Mouse (Mus musculus) heart, embryonic 15.5 days (tissue): ENCODE measurements at regions not wholly inside any gene's neighbourhood (a gene's known extent, or its start where the extent isn't known, plus 50 kb on each side); places are given as distances from the start of the nearest gene placed in this dataset.
A peak's percentile ranks its signal among the peaks of the same experiment; 100 is the strongest.

ENCODE experiments used
- ATAC-seq: fragments of 200-750 bp; cut with Nextera tagmentation; replicated peaks from 2 replicates; pipeline ENCODE4 v1.8.0; 2017; ENCODE audit warnings: low read depth, moderate TSS enrichment; ENCODE audit not compliant: insufficient number of reproducible peaks, insufficient read depth, low FRiP score
- H3K27ac ChIP-seq: fragments of 300-500 bp; sonication (generic); 2 replicates; pipeline ENCODE4 v1.5.1; 2015; ENCODE audit warnings: mild to moderate bottlenecking, inconsistent platforms
- H3K27me3 ChIP-seq: fragments of 300-500 bp; sonication (generic); 2 replicates; pipeline ENCODE4 v1.6.1; 2015; ENCODE audit warnings: inconsistent platforms
- H3K36me3 ChIP-seq: fragments of 300-500 bp; sonication (generic); 2 replicates; pipeline ENCODE4 v1.6.1; 2015; ENCODE audit warnings: mild to moderate bottlenecking, inconsistent platforms
- H3K4me1 ChIP-seq: fragments of 300-500 bp; sonication (generic); replicated peaks from 2 replicates; pipeline ENCODE4 v1.6.1; 2015; ENCODE audit warnings: inconsistent platforms
- H3K4me2 ChIP-seq: fragments of 300-500 bp; sonication (generic); 2 replicates; pipeline ENCODE4 v1.6.1; 2015; ENCODE audit warnings: inconsistent platforms, mild to moderate bottlenecking, moderate library complexity
- H3K4me3 ChIP-seq: fragments of 300-500 bp; sonication (generic); 2 replicates; pipeline ENCODE4 v1.5.1; 2015; ENCODE audit warnings: mild to moderate bottlenecking, inconsistent platforms
- H3K9ac ChIP-seq: fragments of 300-500 bp; sonication (generic); 2 replicates; pipeline ENCODE4 v1.6.1; 2015; ENCODE audit warnings: mild to moderate bottlenecking, inconsistent platforms
- H3K9me3 ChIP-seq: fragments of 300-500 bp; sonication (generic); replicated peaks from 2 replicates; pipeline ENCODE4 v1.6.1; 2016; ENCODE audit warnings: inconsistent platforms
- WGBS: fragments of 180-500 bp; shearing (Covaris S2); methylation state at CpG from one replicate; pipeline ENCODE4 v1.1.7; 2015; ENCODE audit warnings: mixed read lengths; 5-methylcytosine and 5-hydroxymethylcytosine counted together

- ATAC-seq, result no peak
- Histone ChIP-seq H3K4me2 (peak overlapping the region; percentile 29; the same call in 1 of the 2 replicates), H3K27ac (no peak overlapping the region), H3K9ac (no peak overlapping the region), H3K36me3 (no peaks in the 10 kb centered on the region), H3K9me3 (no peaks in the 10 kb centered on the region), H3K4me1 (no peaks in the 10 kb centered on the region), H3K4me3 (no peak overlapping the region), H3K27me3 (no peaks in the 10 kb centered on the region)
- WGBS, result 4% methylated on average over 13 of the region's 13 CpGs
Observed at GRCm38 (mm10) chr6:139391307-139391706, 110.5 kb downstream of the Rergl start.

- WGBS, result 71% methylated on average over 2 of the region's 2 CpGs
- Histone ChIP-seq H3K27me3 (no peaks in the 10 kb centered on the region), H3K4me2 (no peak overlapping the region), H3K36me3 (no peaks in the 10 kb centered on the region), H3K27ac (no peak overlapping the region), H3K4me3 (no peak overlapping the region), H3K9ac (no peak overlapping the region), H3K9me3 (no peaks in the 10 kb centered on the region), H3K4me1 (no peaks in the 10 kb centered on the region)
- no peak for ATAC-seq
Observed at GRCm38 (mm10) chr6:139350939-139351338, 150.8 kb downstream of the Rergl start.

- Histone ChIP-seq H3K9me3 (no peaks in the 10 kb centered on the region), H3K36me3 (no peaks in the 10 kb centered on the region), H3K27me3 (no peaks in the 10 kb centered on the region), H3K9ac (no peak overlapping the region), H3K4me1 (no peaks in the 10 kb centered on the region), H3K27ac (no peak overlapping the region), H3K4me3 (no peak overlapping the region), H3K4me2 (no peak overlapping the region)
- no peak for ATAC-seq
- WGBS, result 80% methylated on average over 7 of the region's 7 CpGs
Observed at GRCm38 (mm10) chr6:139325226-139325625, 176.6 kb downstream of the Rergl start.

- no peaks in the 10 kb centered on the region for H3K27me3 ChIP-seq
- no peaks in the 10 kb centered on the region for H3K36me3 ChIP-seq
- H3K27ac ChIP-seq, result no peak overlapping the region
- H3K4me2 ChIP-seq, result no peak overlapping the region
- H3K4me3 ChIP-seq, result no peak overlapping the region
- no peak overlapping the region for H3K9ac ChIP-seq
- H3K4me1 ChIP-seq, result no peaks in the 10 kb centered on the region
- ATAC-seq, result no peak
- 65% methylated on average over 5 of the region's 5 CpGs for WGBS
- no peaks in the 10 kb centered on the region for H3K9me3 ChIP-seq
Observed at GRCm38 (mm10) chr6:139307651-139308050, 194.1 kb downstream of the Rergl start.

GRCm38 (mm10) chr6:139304306-139304705 is 197.5 kb downstream of the Rergl start:
- no peak for ATAC-seq

GRCm38 (mm10) chr6:139295701-139296100 is 206.1 kb downstream of the Rergl start:
- 44% methylated on average over 2 of the region's 2 CpGs for WGBS
- no peaks in the 10 kb centered on the region for H3K27me3 ChIP-seq
- no peak overlapping the region for H3K4me2 ChIP-seq
- no peak for ATAC-seq
- no peak overlapping the region for H3K27ac ChIP-seq
- H3K4me1 ChIP-seq, result no peaks in the 10 kb centered on the region
- no peaks in the 10 kb centered on the region for H3K36me3 ChIP-seq
- no peaks in the 10 kb centered on the region for H3K9me3 ChIP-seq
- no peak overlapping the region for H3K9ac ChIP-seq
- H3K4me3 ChIP-seq, result no peak overlapping the region

More at GRCm38 (mm10) chr6:139304306-139304705, 197.5 kb downstream of the Rergl start:
- Histone ChIP-seq H3K9me3 (no peaks in the 10 kb centered on the region), H3K36me3 (no peaks in the 10 kb centered on the region), H3K4me1 (no peaks in the 10 kb centered on the region), H3K4me2 (no peak overlapping the region), H3K27me3 (no peaks in the 10 kb centered on the region), H3K4me3 (no peak overlapping the region), H3K9ac (no peak overlapping the region), H3K27ac (no peak overlapping the region)
- 79% methylated on average over 2 of the region's 2 CpGs for WGBS

GRCm38 (mm10) chr6:139279093-139279492 is 222.7 kb downstream of the Rergl start:
- no peak for ATAC-seq
- WGBS, result 85% methylated on average over 4 of the region's 4 CpGs
- Histone ChIP-seq H3K4me1 (no peaks in the 10 kb centered on the region), H3K4me3 (no peak overlapping the region), H3K36me3 (no peaks in the 10 kb centered on the region), H3K9me3 (no peaks in the 10 kb centered on the region), H3K27ac (no peak overlapping the region), H3K4me2 (no peak overlapping the region), H3K27me3 (no peaks in the 10 kb centered on the region), H3K9ac (no peak overlapping the region)

- Histone ChIP-seq H3K4me2 (no peak overlapping the region), H3K27ac (no peak overlapping the region), H3K36me3 (no peaks in the 10 kb centered on the region), H3K4me3 (no peak overlapping the region), H3K27me3 (no peaks in the 10 kb centered on the region), H3K9ac (no peak overlapping the region), H3K4me1 (no peaks in the 10 kb centered on the region), H3K9me3 (no peaks in the 10 kb centered on the region)
- WGBS, result 67% methylated on average over 3 of the region's 3 CpGs
- ATAC-seq, result no peak
Observed at GRCm38 (mm10) chr6:139275512-139275911, 226.3 kb downstream of the Rergl start.

- Histone ChIP-seq H3K36me3 (no peaks in the 10 kb centered on the region), H3K27me3 (no peaks in the 10 kb centered on the region), H3K9me3 (no peaks in the 10 kb centered on the region), H3K27ac (no peak overlapping the region), H3K9ac (no peak overlapping the region), H3K4me2 (no peak overlapping the region), H3K4me1 (no peaks in the 10 kb centered on the region; the same call in 1 of the 2 replicates), H3K4me3 (no peak overlapping the region)
- no peak for ATAC-seq
- 84% methylated on average over 4 of the region's 4 CpGs for WGBS
Observed at GRCm38 (mm10) chr6:139253704-139254103, 248.1 kb downstream of the Rergl start.

- Histone ChIP-seq H3K9ac (no peak overlapping the region), H3K4me1 (no peaks in the 10 kb centered on the region; the same call in 1 of the 2 replicates), H3K27ac (no peak overlapping the region), H3K27me3 (no peaks in the 10 kb centered on the region), H3K4me3 (no peak overlapping the region), H3K36me3 (no peaks in the 10 kb centered on the region), H3K9me3 (no peaks in the 10 kb centered on the region), H3K4me2 (peak overlapping the region; percentile 17; the same call in 1 of the 2 replicates)
- WGBS, result 33% methylated on average over 11 of the region's 11 CpGs
- 0 out of 2 replicates have a peak, but pooled peaks have one; percentile 22 for ATAC-seq
Observed at GRCm38 (mm10) chr6:139248920-139249547, 252.7 kb downstream of the Rergl start.

GRCm38 (mm10) chr6:139226127-139226526 is 275.6 kb downstream of the Rergl start:
- ATAC-seq, result no peak
- Histone ChIP-seq H3K36me3 (no peaks in the 10 kb centered on the region), H3K27ac (no peak overlapping the region), H3K9me3 (no peaks in the 10 kb centered on the region), H3K9ac (no peak overlapping the region), H3K4me3 (no peak overlapping the region), H3K4me1 (no peaks in the 10 kb centered on the region), H3K27me3 (no peaks in the 10 kb centered on the region), H3K4me2 (no peak overlapping the region)
- WGBS, result 73% methylated on average over 1 of the region's 1 CpGs

GRCm38 (mm10) chr6:139214488-139214887 is 287.3 kb downstream of the Rergl start:
- WGBS, result 63% methylated on average over 3 of the region's 3 CpGs
- Histone ChIP-seq H3K4me3 (no peak overlapping the region), H3K4me2 (no peak overlapping the region), H3K36me3 (no peaks in the 10 kb centered on the region), H3K4me1 (no peaks in the 10 kb centered on the region), H3K9ac (no peak overlapping the region), H3K27me3 (no peaks in the 10 kb centered on the region), H3K9me3 (no peaks in the 10 kb centered on the region), H3K27ac (no peak overlapping the region)
- no peak for ATAC-seq
